Mouse (Mus musculus) macrophage (primary cell): ENCODE data around the gene Zfp383. TPM values are rescaled to one million over a fixed set of nuclear protein-coding genes. Genes with fewer than 3 reads are reported as not detected.

Experiments used
- H3K27ac ChIP-seq: fragments of 350-480 bp; formaldehyde crosslinking; 2 replicates; pipeline ENCODE4 v1.9.0; 2021
- H3K36me3 ChIP-seq: fragments of 350-480 bp; formaldehyde crosslinking; 2 replicates; pipeline ENCODE4 v1.9.0; 2021; ENCODE audit errors: inconsistent target
- H3K4me3 ChIP-seq: fragments of 350-480 bp; formaldehyde crosslinking; 2 replicates; pipeline ENCODE4 v1.9.0; 2021; ENCODE audit errors: inconsistent target
- H3K79me2 ChIP-seq: fragments of 350-480 bp; formaldehyde crosslinking; 2 replicates; pipeline ENCODE4 v1.9.0; 2021; ENCODE audit errors: inconsistent target
- WGBS: methylation state at CpG from one replicate; pipeline ENCODE4 v1.1.7; 2026; ENCODE audit warnings: inconsistent platforms; ENCODE audit not compliant: missing documents; 5-methylcytosine and 5-hydroxymethylcytosine counted together
- polyA plus RNA-seq: library from polyadenylated mRNA; stranded (reverse); fragments of 250-400 nt; gene quantifications from 3 replicates; pipeline ENCODE4 v1.2.4, GENCODE M21; 2018; ENCODE audit warnings: inconsistent platforms

Gene Zfp383
- polyA plus RNA-seq, 1 experiment from 2014 or later, result 1.3 TPM

- no peak overlapping the region for H3K4me3 ChIP-seq
- 91% methylated on average over 2 of the region's 2 CpGs for WGBS
These were observed 2.2 kb downstream of the Zfp383 start for GRCm38 (mm10) chr7:29910252-29910651.

GRCm38 (mm10) chr7:29912172-29912571 is 4.1 kb downstream of the Zfp383 start:
- Histone ChIP-seq H3K27ac (no peak overlapping the region), H3K36me3 (peaks cover 28% of the 10 kb centered on the region), H3K4me3 (no peak overlapping the region), H3K79me2 (no peaks in the 10 kb centered on the region)
- 98% methylated on average over 10 of the region's 13 CpGs for WGBS

More at GRCm38 (mm10) chr7:29910252-29910651, 2.2 kb downstream of the Zfp383 start:
- Histone ChIP-seq H3K79me2 (no peaks in the 10 kb centered on the region), H3K27ac (no peak overlapping the region), H3K36me3 (peaks cover 23% of the 10 kb centered on the region)

- Histone ChIP-seq H3K4me3 (no peak overlapping the region), H3K27ac (no peak overlapping the region), H3K36me3 (peaks cover 21% of the 10 kb centered on the region), H3K79me2 (no peaks in the 10 kb centered on the region)
- 82% methylated on average over 6 of the region's 6 CpGs for WGBS
These were observed 9.5 kb downstream of the Zfp383 start for GRCm38 (mm10) chr7:29917371-29918061.

- Histone ChIP-seq H3K79me2 (no peaks in the 10 kb centered on the region), H3K27ac (no peak overlapping the region), H3K4me3 (no peak overlapping the region), H3K36me3 (peaks cover 21% of the 10 kb centered on the region)
- WGBS, result 86% methylated on average over 4 of the region's 4 CpGs
These were observed 10.0 kb downstream of the Zfp383 start for GRCm38 (mm10) chr7:29918062-29918453.

- no peak overlapping the region for H3K27ac ChIP-seq
- 90% methylated on average over 6 of the region's 6 CpGs for WGBS
- H3K79me2 ChIP-seq, result no peaks in the 10 kb centered on the region
- H3K36me3 ChIP-seq, result no peaks in the 10 kb centered on the region
- H3K4me3 ChIP-seq, result no peak overlapping the region
These were observed 13.5 kb downstream of the Zfp383 start for GRCm38 (mm10) chr7:29921439-29922093.

GRCm38 (mm10) chr7:29922780-29923179 is 14.8 kb downstream of the Zfp383 start:
- Histone ChIP-seq H3K36me3 (no peaks in the 10 kb centered on the region), H3K27ac (no peak overlapping the region), H3K4me3 (no peak overlapping the region), H3K79me2 (no peaks in the 10 kb centered on the region)
- 91% methylated on average over 2 of the region's 2 CpGs for WGBS

- H3K27ac ChIP-seq, result no peak overlapping the region
- H3K36me3 ChIP-seq, result peaks cover 27% of the 10 kb centered on the region
- H3K79me2 ChIP-seq, result no peaks in the 10 kb centered on the region
- WGBS, result 56% methylated on average over 6 of the region's 6 CpGs
- H3K4me3 ChIP-seq, result no peak overlapping the region
These were observed 30.8 kb downstream of the Zfp383 start for GRCm38 (mm10) chr7:29938856-29939255.

GRCm38 (mm10) chr7:29941027-29941426 is 33.0 kb downstream of the Zfp383 start:
- Histone ChIP-seq H3K79me2 (no peaks in the 10 kb centered on the region), H3K4me3 (no peak overlapping the region), H3K27ac (no peak overlapping the region), H3K36me3 (peaks cover 6% of the 10 kb centered on the region; the same call in 1 of the 2 replicates)
- 97% methylated on average over 11 of the region's 11 CpGs for WGBS

GRCm38 (mm10) chr7:29942740-29943139 is 34.7 kb downstream of the Zfp383 start:
- no peak overlapping the region for H3K4me3 ChIP-seq
- no peaks in the 10 kb centered on the region; the same call in 1 of the 2 replicates for H3K36me3 ChIP-seq
- H3K79me2 ChIP-seq, result no peaks in the 10 kb centered on the region
- no peak overlapping the region for H3K27ac ChIP-seq
- 100% methylated on average over 2 of the region's 2 CpGs for WGBS

- Histone ChIP-seq H3K27ac (no peak overlapping the region), H3K36me3 (no peaks in the 10 kb centered on the region; the same call in 1 of the 2 replicates), H3K4me3 (no peak overlapping the region), H3K79me2 (no peaks in the 10 kb centered on the region)
- WGBS, result 90% methylated on average over 2 of the region's 2 CpGs
These were observed 35.7 kb downstream of the Zfp383 start for GRCm38 (mm10) chr7:29943720-29944119.

- whole genome bisulfite sequencing, result 97% methylated on average over 2 of the region's 2 CpGs
- Histone ChIP-seq H3K36me3 (no peaks in the 10 kb centered on the region; the same call in 1 of the 2 replicates), H3K79me2 (no peaks in the 10 kb centered on the region), H3K4me3 (no peak overlapping the region), H3K27ac (no peak overlapping the region)
These were observed 36.2 kb downstream of the Zfp383 start for GRCm38 (mm10) chr7:29944201-29944600.

GRCm38 (mm10) chr7:29953086-29953485 is 45.1 kb downstream of the Zfp383 start:
- peak overlapping the region; percentile 46; the same call in 1 of the 2 replicates for H3K27ac ChIP-seq
- 28% methylated on average over 10 of the region's 10 CpGs for WGBS
- no peaks in the 10 kb centered on the region for H3K36me3 ChIP-seq
- no peaks in the 10 kb centered on the region; the same call in 1 of the 2 replicates for H3K79me2 ChIP-seq
- peak overlapping the region; percentile 51 for H3K4me3 ChIP-seq

GRCm38 (mm10) chr7:29953513-29954401 is 45.7 kb downstream of the Zfp383 start, which contains the start of gene Zfp74:
Gene Zfp74 (minus strand): TSS chr7:29954089.
- Histone ChIP-seq H3K4me3 (peak within 1 kb of the TSS; percentile 51), H3K79me2 (no peaks in the 10 kb centered on the region; the same call in 1 of the 2 replicates), H3K36me3 (no peaks in the 10 kb centered on the region), H3K27ac (peak within 1 kb of the TSS; percentile 46)
- WGBS, result under 1% methylated on average over 48 of the region's 52 CpGs

GRCm38 (mm10) chr7:29954731-29955130 is 46.7 kb downstream of the Zfp383 start:
- Histone ChIP-seq H3K4me3 (peak overlapping the region; percentile 51; the same call in 1 of the 2 replicates), H3K27ac (no peak overlapping the region), H3K79me2 (no peaks in the 10 kb centered on the region; the same call in 1 of the 2 replicates), H3K36me3 (no peaks in the 10 kb centered on the region)
- 25% methylated on average over 4 of the region's 4 CpGs for WGBS
